Mouse (Mus musculus) ovary, postnatal 36 days (tissue): ENCODE results near the gene Cfap43.

Source experiments
- DNase-seq: peaks from one replicate; pipeline ENCODE4 v3.0.0; 2022; ENCODE audit warnings: low spot score, mixed read lengths

Gene Cfap43

DNA sequence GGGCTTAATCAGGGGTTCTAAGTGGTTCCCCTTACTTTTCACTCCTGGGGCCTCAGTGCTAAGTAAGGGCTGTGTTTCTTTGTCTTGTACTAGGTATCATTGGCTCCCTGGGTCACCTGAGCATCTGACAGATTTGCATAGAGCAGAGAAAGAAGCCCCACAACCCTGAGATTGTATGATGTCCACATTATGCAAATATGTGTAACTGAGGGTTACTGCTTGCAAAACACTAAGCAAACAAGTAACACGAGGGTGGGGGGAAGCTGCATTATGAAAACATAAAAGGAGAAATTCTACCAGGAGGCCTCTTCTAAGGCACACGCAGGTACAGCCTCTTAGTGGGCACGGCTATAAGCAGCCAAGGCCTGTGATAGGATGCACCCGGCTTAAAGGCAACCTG is 3.8 kb downstream of the Cfap43 start:
- DNase-seq = no peak

DNA sequence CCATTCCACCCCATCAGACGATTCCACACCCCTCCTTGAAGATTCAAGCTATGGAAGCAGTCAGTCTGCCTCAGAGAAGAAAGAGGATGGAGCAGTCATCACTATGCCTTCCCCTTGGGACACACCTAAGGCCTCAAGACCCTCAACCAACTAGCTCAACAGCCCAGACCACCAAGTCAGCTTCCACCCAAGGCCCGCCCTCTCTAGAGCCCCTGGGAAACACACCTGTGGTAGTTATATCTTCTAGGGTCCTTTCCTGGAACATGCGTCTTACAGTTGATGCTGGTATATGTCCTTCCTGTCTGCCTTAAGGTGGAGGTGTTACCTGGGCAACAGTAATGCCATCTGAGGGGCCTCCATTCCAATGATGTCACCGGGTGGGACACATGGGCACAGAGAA is 4.9 kb downstream of the Cfap43 start:
- DNase-seq = no peak

DNA sequence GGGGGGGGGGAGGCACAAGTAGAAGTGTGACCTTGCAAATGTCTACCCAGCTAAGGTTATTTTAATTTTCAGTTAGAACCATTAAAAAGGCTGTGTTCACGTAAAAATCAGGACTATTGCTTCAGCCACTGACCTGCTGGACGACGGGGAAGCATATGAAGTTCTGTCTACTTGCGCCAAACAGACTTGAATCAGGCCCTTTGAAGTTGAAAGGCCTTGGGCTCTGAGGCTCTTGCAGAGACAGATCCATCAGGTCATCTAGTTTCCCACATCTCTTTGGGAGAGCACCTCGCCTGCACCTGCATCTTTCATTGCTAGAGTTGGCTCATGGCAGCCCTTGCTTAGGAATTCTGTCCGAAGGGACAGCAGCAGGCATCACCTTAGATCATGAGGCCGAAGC is 5.7 kb downstream of the Cfap43 start:
- DNase-seq = no peak

DNA sequence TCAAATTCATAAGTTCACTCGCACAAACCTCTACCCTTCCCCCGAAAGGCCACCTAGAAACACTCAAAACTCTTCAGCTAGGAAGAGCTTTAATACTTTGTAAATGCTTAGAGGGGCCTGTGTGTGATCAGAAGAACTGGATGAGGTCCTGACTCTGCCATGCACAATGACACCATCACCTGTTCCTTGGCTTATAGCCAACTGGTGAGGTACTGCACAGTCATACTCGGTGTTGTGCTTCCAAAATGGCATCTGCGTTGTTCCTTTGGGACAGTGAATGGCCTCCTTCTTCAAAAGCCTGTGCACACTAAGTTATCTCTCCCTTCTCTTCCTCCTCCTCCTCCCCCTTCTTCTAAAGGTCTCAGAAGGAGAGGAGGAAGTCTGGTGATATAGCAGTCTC is 8.3 kb downstream of the Cfap43 start:
- DNase-seq = no peak

DNA sequence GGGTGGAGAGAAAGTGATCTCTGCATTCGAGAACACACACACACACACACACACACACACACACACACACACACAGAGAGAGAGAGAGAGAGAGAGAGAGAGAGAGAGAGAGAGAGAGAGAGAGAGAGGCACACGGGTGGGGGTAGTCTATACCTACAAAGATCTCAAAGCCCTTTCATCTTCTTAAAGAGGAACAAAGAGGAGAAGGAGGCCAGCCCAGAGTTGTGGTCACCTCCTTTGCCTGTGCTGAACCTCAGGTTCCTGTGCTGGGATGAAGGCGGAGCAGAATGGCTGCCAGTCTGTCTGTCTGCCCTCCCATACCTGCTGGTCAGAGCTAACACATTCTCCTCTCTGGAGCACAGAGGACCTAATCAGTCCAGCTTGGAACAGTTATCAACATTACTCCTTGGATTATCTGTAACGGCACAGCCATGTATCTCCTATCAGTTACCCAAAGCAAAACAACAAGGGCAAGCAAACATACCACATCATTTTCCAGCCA is 8.9 kb downstream of the Cfap43 start:
- DNase-seq = no peak

DNA sequence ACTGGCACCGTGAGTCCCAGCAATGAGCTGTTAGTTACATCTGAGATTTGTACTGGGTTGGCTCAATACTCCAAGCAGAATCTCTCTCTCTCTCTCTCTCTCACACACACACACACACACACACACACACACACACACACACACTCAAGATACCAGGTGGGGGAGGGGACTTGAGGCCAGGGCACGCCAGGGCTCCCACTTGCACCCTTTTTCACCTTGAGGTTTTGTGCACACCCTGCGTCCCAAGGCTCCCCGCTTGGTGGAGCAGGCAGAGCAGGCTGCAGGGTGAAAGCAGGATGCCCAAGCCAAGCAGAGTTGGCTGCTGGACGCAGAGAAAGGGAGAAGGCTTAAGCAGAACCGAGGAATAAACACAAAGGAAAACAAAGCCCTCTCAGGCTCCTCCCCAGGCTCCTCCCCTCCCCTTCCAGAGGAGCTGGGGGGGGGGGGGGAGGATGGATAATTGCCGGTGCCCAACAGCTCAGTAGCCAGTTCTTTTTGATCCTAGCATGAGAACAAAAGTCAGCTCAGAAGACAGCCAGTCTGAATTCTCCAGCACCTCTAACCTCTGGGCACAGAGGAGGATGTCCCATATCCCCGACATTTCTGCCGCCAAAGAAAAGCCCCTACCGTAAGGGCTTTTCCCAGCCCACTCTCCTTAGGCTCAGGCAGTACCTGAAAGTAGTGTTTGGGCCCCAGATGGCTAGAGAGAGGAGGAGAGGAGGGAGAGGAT is 9.5 kb downstream of the Cfap43 start:
- peak; percentile 36 for DNase-seq

DNA sequence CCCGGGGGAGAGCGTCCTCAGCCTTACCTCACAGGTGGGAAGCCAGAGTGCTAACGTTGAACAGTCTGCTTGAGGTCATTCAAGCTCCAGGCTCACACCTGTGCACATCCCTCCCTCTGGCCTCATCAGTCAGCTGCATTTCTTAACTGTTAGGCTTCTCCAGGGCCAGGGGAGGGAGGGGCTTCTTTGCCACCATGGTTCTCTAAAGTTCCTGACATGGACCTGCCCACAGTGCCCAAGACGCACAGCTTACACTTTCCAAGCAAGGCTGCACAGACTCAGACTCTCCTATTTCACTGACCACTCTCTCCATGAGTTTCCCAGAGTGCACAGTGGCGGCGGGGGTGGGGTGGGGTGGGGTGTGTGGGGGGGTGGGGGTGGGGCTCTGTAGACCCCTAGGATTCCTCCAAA is 10.1 kb downstream of the Cfap43 start:
- DNase-seq = no peak

DNA sequence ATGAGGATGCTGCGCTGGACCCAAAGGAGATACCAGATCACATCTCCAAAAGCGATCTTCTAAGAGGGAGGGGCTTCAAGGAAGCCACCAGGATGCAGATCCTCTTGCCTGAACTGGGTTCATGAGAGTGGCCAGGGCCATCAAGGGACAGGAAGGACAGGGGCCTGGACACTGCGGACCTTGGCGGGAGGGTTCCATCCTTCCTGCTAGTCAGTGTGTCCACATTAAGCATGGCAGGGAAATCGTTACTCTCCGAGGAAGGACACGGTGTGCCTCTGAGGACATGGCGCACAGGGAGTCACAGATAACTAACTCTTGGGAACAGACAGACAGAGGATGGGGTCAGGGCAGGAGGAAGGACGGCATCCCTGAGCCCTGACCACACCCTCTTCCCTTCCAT is 11.5 kb downstream of the Cfap43 start:
- no peak for DNase-seq

DNA sequence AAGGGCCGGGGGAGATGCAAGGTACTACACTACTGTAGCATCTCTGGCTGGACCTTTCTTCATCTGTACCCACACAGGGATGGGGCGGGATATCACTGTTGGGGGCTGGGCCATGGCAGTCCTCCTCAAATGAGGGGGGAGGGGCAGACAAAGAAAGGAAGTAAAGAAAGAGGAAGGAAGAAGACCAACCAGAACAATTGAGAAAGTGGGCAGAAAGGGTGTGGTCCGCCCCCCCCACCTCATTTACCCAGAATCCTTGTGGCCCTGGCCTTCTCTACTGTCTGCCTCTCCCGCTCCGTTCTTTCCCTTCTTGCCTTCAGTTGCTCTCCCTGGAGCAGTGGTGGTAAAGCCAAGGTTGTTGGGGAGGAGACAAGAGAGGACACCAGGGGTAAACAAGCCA is 13.5 kb downstream of the Cfap43 start:
- no peak for DNase-seq

DNA sequence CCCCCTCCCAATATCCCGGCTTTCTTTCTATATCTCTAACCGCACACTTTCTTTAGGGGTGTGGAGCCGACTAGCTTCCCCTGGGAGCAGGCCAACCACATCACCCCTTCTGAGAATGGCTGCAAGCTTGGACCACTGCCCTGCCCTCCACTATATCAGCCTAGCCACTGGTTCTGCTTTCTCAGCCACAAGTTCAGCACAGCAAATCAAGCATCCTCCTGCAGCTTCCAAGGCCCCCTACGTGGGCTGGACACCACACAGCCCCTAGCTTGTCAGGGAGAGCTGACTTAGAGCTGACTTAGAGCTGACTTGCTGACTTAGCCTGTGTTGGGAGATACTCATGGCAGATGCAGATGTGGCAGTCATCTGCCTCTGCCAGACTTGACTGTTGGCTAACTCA is 14.0 kb downstream of the Cfap43 start:
- DNase-seq = no peak

DNA sequence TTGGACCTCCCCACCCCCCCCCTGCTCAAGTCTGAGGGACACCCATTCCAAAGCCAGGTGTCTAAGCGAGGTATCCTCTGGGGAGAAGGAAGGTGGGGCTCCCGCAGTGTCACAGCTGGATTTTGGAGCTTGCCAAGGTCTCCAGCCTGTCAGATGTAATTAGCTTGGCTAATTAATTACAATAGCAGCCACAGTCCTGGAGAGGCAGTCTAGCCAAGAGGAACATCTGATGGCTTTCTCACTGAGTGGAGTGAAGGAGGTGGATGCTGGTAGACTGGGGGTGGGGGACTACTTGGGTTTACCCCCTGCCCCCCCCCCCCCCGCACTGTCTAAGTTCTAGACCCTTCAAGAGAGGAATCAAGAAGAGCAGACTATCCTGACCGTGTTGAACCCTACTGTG is 15.4 kb downstream of the Cfap43 start:
- no peak for DNase-seq

DNA sequence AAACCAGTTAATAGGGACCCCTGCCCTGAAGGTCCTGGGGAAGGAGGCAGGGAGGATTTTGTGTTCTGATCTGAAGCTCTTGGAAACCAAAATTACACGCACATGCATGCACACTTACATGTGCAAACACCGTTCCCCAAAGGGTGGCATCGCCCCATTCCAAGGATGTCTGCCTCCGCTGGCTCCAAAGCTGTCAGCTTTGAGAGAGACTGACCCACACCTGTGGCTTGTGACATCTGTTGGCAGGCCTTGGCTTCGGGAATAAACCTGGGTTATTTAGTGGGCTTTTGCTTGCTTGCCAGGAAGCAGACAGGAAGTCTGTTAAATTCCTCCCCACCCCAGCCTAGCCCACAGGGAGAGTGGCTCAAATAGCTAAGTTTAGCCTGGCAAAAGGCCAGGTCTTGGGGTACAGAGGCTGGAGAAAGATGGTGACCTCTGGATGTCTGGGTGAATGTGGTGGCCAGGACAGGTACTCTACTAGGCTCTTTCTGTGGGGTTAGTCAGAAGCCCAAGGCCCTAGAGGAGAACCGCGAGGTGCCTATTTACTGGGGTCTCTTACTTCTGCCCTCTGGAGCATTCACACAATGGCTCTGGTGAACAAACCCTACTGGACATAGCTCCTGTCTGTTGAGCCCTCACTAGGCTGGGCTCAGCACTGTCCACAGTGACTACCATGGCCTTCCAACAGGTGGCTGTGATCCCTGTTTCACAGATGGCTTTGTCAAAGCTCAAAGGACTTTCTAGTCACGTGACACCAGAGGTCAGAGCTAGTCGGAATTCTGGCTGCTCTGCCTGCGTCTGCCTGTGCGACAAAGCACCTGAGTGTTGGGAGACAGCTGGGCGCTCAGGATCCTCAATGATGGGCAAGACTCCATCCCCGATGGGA is 16.5 kb downstream of the Cfap43 start:
- DNase-seq = no peak

DNA sequence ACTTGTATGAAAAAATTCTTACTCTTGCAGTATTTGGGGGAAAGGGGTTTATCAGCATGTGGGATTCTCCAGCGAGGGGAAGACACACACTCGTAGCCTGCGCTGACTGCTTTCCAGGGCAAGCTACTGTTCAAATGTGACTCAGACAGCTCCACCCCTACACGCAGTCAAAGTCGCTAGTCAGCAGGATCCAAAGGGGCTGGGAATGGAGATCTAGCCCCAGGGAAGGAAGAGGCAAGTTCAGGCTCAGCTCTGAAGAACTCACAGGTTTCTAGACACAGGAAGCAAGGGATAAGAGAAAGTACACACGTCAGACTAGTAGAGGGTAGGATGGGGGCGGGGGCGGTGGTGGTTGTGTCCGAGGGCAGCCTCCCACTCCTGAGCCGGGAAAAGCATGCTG is 18.5 kb downstream of the Cfap43 start:
- no peak for DNase-seq

DNA sequence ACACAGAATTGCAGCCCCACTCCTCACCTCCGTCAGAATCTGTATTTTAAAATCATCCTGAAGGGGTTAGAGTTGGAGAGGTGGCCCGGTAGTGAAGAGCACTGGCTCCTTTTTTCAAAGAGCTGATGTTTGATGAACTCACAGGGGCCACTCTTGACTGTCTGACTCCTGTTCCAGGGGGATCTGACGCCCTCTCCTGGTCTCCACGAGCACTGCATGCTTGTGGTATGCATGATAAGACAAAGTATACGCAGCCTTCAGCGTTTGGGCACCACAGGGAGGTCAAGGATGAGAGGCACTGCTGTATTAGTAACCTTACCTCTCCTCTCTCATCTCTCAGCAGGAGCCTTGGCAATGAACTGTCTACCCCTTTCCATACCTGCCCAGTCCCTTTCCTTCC is 19.1 kb downstream of the Cfap43 start:
- no peak for DNase-seq

DNA sequence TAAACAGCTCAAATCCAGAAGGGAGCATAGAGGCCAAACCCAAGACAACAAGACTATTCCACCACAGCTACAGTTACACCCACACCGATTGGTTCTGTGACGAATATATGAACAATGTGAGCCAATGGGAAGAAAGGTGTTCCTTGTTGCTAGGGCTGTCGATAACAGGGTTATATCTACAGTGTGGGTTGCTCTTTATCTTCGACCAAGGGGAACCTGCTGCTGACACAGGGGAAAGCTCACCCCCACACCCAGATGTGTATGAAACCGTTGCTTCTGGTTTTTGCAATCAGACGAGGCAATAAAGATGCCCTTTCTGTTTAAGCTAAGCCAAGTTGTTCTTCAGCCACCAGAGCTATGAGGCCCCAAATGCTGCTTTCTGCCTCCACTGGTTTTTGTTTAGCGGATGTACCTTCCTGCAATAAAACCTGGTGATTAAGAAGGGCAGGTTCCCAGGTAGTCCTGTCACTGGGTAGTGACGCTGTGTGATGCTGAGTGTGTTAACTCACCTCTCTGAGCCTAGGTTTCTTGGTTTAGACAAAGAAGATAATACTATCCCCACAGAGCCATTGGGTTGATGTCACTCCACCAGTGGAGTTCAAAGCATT is 20.5 kb downstream of the Cfap43 start:
- no peak for DNase-seq

DNA sequence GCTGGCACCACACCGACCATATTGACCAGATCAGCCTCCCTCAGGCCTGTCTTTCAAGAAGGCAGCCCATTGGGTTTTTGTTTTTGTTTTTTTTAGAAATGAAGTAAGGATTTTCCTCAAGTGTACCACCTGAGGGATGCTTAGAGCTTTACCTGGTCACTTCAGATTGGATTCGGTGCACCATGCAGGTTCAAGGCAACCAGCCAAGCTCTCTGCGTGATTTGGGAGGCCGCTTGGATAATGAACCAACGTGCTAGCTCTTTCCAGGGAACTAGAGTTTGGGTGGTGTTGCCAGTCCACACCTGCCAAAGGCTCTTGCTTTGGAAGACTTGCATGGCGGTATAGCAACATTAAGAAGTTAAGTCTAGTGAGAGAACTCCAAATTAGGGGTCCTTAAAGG is 26.0 kb downstream of the Cfap43 start:
- DNase-seq = no peak

DNA sequence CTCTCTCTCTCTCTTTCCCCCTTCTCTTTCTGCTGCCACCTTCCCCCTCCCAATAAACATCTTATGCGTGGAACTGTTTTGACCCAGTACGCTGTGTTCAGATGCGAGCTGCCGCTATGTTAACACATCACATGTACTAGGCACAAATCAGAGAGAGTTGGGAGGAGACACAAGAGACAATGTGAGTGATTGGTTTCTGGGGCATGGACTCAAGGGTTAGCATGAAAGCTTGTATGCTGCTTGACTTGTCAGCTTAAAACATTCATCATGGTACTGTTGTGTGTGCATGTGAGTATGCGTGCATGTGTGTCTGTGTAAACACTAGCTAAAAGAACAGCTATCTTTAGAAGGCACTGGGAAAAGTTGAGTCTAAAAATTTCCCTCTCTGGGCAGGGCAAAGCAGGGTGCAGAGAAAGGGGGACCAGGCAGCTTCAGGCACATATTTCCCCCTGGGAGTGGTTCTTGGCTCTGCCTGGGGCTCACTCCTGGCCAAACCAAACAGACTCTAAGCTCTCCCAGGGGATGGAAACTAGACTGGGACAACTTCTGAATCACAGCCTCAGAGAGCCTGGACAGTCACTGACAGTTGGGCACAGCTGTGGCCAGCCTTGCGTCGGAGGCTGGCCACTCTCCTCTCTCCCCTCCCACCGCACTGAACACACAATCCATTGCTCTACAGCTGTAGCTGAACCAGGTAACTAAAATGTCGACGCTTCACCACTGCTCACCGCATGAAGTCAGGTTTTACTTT is 27.4 kb downstream of the Cfap43 start:
- DNase-seq = no peak

DNA sequence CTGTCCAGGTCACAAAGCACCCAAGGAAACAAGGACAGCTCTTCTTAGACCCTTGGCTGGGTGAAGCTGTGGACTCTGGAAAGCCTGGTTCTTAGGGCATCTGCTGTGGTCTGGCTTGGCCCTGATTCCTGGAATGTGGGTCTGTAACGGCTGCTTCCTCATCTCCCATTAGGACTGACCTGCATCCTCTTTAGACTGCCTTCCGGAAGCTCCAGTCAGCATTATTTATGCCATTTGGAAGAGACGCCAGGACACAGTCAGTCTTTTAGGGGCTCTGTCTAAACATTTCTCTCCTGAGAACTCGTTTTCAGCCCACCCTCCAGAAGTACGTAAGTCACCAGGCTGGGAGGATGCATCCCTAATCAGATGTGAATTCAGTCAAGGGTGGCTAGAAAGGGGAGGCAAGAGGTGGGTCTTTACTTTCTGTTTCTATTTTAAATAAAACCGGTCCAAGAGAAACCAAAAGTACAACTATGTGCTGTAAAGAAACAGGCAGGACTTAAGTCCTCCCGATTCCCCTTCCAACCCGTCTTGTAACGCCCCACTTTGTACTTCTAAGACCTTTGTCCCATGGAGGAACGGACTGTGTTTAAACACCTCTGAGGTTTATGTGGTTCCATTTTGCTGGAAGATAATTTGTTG is 28.5 kb downstream of the Cfap43 start:
- no peak for DNase-seq

DNA sequence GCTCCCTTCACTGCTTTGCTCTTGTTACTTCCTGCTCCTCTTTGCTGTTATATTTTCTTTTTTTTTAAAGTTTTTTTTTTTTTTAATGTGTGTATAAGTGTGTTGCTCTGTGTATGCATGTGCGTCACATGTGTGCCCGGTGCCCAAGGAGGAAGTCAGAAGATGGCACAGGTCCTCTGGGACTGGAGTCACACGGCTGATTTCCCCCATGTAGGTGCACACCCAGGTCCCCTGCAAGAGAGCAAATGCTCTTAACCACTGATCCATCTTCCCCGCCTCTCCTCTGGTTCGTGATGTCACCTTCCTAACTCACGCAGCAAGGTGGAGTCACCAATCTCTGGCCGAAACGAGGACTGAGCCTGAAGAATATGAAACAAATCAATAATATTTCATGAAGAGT is 31.1 kb downstream of the Cfap43 start:
- no peak for DNase-seq

DNA sequence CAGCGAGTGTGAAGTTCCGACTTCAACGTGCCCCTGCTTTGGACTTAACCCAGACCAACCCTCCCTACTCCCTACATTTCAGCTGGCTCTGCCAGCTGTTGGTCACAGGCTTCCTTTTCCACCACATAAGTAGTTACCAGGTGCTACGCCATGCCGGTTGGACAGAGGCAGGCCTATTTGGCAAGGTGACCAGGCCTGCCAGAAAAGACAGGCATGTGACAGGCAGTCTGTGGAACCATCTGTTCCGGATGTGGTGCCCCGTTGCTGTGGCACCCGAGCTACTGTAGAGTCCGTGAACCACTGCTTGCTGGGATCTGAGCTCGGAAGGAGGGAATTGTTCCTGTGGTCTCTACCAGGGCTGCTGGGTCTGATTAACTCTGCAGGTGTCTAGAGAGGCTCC is 31.7 kb downstream of the Cfap43 start:
- no peak for DNase-seq

DNA sequence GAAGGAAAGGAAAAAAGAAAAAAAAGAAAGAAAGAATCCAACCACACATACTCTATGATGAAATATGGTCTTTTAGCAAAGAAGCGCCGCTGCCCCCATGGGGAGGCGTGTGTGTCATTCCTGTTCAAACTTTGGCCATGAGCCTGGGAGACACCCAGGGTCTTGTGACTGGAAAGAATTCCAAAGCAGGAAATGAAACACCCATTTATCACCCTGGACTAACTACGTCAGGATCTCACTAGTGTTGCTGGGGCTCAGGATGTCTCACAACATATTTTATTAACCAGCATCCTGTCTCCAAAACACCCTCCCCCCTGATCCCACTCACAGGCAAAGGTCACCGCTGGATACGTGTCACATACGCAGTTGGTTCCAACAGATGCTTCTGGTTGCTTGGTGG is 32.5 kb downstream of the Cfap43 start:
- no peak for DNase-seq

DNA sequence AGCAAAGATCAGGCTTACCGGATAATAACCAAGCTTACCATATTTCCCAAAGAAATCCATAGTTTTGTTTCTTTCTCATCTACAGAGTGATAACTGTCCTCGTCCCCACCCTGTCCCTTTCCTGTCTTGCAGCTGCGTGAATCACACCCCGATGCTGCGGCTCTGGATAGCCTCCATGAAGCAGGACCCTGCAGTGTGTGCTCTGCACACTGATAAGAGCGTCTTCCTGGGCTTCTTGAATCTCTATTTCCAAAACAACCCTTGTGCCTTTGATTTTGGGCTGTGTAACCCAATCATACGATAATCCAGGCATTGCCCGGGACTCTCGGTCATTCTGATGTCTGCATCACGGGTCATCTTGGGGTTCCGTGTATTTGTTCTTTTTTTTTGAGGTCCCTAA is 33.2 kb downstream of the Cfap43 start:
- DNase-seq = no peak
